Mouse (Mus musculus) Patski (cell line): Measurements from ENCODE around the gene Rsg1. TPM values are rescaled to one million over a fixed set of nuclear protein-coding genes. Genes with fewer than 3 reads are reported as not detected.

Experiments used
- ATAC-seq: fragments of 100-300 bp; one replicate; pipeline ENCODE4 v1.8.0; 2021
- CTCF ChIA-PET: fragments of 350-600 bp; sonication (Branson Sonifier 250); formaldehyde crosslinking; loops from one replicate; lab custom pipeline; 2022; ENCODE audit warnings: inconsistent platforms; lab: Charles Lee
- POLR2A ChIA-PET: fragments of 350-600 bp; sonication (Branson Sonifier 250); formaldehyde crosslinking; loops from one replicate; lab custom pipeline; 2022; ENCODE audit warnings: antibody characterized with exemption, inconsistent platforms; lab: Charles Lee
- DNase-seq: peaks from one replicate; pipeline ENCODE4 v3.0.0-alpha.2; 2011; ENCODE audit warnings: low read depth, low spot score
- H3K27me3 ChIP-seq: fragments of 371-371 bp; one replicate; pipeline ENCODE4 v1.5.1; 2021
- CTCF ChIP-seq: fragments of 100-300 bp; IDR thresholded peaks from one replicate; pipeline ENCODE4 v1.5.1; 2021
- in situ Hi-C: fragments of 300-500 bp; cut with MboI; formaldehyde crosslinking; loops from 3 replicates; pipeline ENCODE4 v1.11.1; 2018; ENCODE audit warnings: low pct_unique_long_range_greater_than_20kb, mixed read lengths
- polyA plus RNA-seq: library from polyadenylated mRNA; unstranded; gene quantifications from one replicate; pipeline ENCODE4 v1.2.3, GENCODE M21; 2021

Rsg1 gene
- polyA plus RNA-seq, 1 experiment from 2014 or later, result 1.9 TPM

DNA sequence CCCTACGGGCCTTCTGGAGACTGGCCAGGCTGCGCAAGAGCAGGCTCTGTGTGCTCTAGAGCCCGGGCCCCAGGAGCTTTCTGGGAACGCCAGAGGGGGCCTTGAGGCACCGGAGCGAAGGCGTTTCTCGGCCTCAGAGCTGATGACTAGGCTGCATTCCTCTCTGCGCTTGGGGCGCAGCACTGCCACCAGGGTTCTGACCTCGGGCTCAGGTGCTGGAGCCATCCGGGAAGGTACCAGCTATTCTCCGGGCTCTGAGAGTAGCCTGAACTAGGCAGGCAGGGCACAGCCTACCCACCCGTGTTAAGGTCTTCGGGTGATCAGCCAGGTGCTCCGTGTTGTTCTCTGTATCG lies 33.2 kb downstream of the Rsg1 start:
- CTCF ChIA-PET, result no interaction called here
- no peak for TF ChIP-seq CTCF
- no peaks in the 10 kb centered on the region for H3K27me3 ChIP-seq
- no peak for ATAC-seq
- no peak for DNase-seq
- POLR2A ChIA-PET, result interaction anchor here (0.7 kb wide), 1 partner anchor 42 kb away, joined by 3 read pairs; no protein-coding TSS in a partner anchor
- in situ Hi-C loops, result no loop called here

DNA sequence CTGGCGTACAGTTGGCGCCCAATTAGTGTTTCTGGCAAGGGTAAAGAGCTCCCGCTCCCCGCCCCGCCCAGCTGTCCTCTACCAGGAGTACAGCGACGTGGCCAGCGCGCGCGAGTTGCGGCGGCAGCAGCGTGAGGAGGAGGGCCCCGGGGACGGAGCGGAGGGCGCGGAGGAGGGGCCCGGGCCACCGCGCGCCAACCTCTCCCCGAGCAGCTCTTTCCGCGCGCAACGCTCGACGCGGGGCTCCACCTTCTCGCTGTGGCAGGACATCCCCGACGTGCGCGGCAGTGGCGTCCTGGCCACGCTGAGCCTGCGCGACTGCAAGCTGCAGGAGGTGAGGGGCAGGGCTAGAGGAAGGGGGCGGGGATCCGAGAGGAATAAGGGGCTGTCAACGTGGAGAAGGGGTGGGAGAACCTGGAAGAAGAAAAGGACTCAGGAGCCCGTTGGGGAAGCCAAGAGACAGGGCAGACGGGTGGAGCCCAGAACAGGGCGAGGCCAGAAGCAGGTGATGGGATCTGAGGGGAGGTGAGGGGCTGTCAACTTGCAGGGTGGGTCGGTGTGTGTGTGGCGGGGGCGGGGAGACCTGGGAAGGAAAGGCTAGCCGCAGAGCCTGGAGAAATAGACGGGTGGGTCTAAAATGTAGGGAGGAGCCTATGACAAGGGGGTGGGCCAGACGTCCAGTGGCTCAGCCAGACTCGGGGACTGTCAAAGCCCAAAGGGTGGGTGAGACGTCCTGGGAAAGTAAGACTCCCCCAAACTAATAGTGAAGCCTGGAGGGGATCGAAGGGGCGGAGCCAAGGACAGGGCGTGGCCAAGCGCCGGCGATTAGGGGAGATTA lies 34.2 kb downstream of the Rsg1 start:
- in situ Hi-C loops, result no loop called here
- no peaks in the 10 kb centered on the region for H3K27me3 ChIP-seq
- no peak for ATAC-seq
- TF ChIP-seq CTCF, result no peak
- no peak for DNase-seq
- CTCF ChIA-PET, result no interaction called here
- POLR2A ChIA-PET, result no interaction called here

DNA sequence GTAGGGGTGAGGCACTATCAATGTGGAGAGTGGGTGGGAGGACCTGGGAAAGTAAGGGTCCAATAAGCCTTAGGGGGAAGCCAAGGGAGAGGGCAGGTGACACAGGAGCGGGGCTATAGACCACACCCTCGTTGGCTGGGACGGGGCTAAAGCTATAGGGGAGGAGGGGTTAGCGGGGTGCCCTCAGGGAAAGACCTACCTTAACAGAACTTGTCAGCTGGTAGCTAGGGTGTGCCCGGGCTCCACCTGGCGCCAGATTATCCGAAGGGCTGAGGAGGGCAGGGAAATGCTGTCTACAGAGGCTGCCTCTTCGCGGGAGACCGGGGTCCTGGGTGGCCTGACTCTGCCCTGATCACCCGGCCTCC lies 34.8 kb downstream of the Rsg1 start:
- ATAC-seq, result no peak
- no peak for TF ChIP-seq CTCF
- in situ Hi-C loops, result no loop called here
- no peaks in the 10 kb centered on the region for H3K27me3 ChIP-seq
- no peak for DNase-seq
- ChIA-PET CTCF (no interaction called here), POLR2A (no interaction called here)

DNA sequence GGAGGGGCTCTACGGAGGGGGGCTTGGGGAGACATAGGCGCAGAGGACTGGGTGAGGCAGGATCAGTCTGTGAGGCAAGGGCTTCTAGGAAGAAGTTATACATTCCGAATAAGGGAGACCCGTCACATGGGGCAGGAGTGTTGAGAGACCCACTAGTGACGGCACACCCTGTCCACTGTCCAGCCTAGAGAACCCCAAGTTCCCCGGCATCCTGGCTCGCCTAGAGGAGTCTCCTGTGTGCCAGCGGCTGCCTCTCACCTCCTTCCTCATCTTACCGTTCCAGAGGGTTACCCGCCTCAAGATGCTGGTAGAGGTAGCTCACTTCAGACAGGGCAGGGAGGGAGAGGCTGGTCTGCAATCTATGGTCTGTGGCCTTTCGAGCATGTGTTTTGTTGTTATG lies 35.6 kb downstream of the Rsg1 start:
- no peak for TF ChIP-seq CTCF
- in situ Hi-C loops, result no loop called here
- ATAC-seq (no peak), DNase-seq (no peak)
- ChIA-PET CTCF (no interaction called here), POLR2A (no interaction called here)
- no peaks in the 10 kb centered on the region for H3K27me3 ChIP-seq

DNA sequence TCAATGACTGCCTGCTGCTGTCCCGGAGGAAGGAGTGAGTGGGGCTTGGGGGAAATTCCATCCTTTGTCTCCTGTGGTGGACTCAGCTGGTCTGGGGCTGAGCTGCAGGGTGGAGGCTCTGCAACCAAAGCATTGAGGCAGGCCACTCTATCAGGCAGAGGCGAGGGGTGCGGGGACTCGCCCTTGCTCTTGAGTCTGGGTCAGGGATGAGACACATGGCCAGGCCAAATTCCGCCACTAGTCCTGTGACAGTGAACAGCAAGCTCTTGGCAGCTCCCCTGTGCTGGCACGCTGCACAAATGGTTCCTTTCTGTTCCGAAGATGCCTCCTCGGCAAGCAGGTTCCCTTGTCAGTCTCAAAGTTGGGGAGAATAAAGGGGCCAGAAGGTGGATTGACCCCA lies 37.3 kb downstream of the Rsg1 start:
- no peaks in the 10 kb centered on the region for H3K27me3 ChIP-seq
- DNase-seq (no peak), ATAC-seq (no peak)
- ChIA-PET POLR2A (no interaction called here), CTCF (no interaction called here)
- in situ Hi-C loops, result no loop called here
- TF ChIP-seq CTCF, result no peak

DNA sequence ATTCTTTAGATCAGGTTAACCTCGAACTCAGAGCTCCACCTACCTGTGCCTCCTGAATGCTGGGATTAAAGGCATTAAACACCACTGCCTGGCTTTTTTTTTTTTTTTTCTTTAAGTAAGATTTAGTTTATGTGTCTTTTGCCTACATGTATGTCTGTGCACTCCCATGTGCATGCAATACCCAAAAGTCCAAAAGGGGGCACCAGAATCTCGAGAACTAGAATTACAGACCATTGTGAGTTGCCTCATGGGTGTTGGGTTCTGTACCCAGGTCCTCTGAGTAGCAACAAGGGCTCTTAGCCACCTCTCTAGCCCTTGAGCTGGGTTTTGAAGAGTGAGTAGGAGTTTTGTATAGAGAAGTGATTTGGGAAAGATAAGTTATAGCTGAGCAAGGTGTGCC lies 38.9 kb downstream of the Rsg1 start:
- TF ChIP-seq CTCF, result no peak
- no peak for DNase-seq
- in situ Hi-C loops, result no loop called here
- ChIA-PET CTCF (interaction anchor here (1.0 kb wide), 1 partner anchor 22 kb away, joined by 3 read pairs; no protein-coding TSS in a partner anchor), POLR2A (no interaction called here)
- ATAC-seq, result no peak
- no peaks in the 10 kb centered on the region for H3K27me3 ChIP-seq

DNA sequence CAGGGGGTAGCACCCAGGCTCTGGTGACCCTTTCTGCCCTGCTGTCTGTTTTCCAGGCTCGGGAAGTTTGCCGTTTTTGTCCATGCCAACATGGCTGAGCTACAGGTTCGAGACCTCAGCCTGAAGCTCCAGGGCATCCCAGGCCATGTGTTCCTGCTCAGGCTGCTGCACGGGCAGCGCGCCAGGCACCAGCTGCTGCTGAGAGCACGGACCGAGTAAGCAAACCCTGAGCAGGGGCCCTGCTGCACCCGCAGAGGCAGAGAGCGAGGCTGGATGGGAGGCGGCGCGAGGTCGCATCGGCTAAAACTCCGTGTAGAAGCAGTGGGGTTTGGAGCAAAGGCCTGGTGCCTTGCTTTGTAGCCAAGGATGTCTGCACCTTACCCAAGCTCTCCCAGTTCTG lies 40.5 kb downstream of the Rsg1 start:
- no peak for TF ChIP-seq CTCF
- H3K27me3 ChIP-seq, result no peaks in the 10 kb centered on the region
- ATAC-seq (no peak), DNase-seq (no peak)
- ChIA-PET CTCF (no interaction called here), POLR2A (no interaction called here)
- in situ Hi-C loops, result no loop called here

DNA sequence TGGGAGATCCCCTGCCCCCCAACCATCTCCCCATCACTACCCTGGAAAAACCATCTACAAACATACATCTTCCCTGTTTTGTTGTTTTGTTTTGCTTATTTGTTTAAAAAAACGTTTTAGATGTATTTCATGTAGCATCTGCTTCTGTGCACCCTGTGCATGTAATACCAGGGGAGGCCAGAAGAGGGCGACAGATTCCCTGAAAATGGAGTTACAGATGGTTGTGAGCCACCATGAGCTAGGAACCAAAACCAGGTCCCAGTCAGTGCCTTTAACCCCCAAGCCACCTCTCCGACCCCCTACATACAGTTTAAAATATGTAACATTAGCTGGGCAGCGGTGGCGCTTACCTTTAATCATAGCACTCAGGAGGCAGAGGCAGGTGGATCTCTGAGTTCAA lies 43.7 kb downstream of the Rsg1 start:
- in situ Hi-C loops, result no loop called here
- DNase-seq, result no peak
- no peak for ATAC-seq
- TF ChIP-seq CTCF, result no peak
- CTCF ChIA-PET, result no interaction called here
- POLR2A ChIA-PET, result no interaction called here
- no peaks in the 10 kb centered on the region for H3K27me3 ChIP-seq

DNA sequence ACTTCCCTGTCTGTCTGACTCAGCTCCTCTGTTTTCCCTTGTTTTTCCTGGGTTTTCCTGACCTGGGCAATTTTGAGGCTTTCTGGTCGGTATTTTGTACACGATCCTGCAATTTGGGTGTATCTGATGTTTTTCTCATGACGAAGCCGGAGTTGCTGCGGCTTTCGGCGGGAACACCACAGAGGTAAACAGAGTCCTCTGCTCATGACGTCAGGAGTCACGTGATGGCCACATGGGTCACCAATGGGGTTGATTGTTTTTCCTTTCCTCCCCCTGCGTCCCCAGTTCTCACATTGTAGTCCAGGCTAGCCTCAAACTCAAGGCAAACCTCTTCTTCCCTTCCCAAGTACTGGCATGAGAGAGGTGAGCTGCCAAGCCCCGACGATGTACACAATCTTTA lies 45.7 kb downstream of the Rsg1 start:
- in situ Hi-C loops, result no loop called here
- ChIA-PET POLR2A (interaction anchor here (0.6 kb wide), 1 partner anchor 464 kb away, joined by 4 read pairs; the partner anchor contains the start of gene Ddi2), CTCF (interaction anchor here (1.0 kb wide), 1 partner anchor 9 kb away, joined by 3 read pairs; no protein-coding TSS in a partner anchor)
- no peak for TF ChIP-seq CTCF
- no peaks in the 10 kb centered on the region for H3K27me3 ChIP-seq
- DNase-seq (no peak), ATAC-seq (no peak)

DNA sequence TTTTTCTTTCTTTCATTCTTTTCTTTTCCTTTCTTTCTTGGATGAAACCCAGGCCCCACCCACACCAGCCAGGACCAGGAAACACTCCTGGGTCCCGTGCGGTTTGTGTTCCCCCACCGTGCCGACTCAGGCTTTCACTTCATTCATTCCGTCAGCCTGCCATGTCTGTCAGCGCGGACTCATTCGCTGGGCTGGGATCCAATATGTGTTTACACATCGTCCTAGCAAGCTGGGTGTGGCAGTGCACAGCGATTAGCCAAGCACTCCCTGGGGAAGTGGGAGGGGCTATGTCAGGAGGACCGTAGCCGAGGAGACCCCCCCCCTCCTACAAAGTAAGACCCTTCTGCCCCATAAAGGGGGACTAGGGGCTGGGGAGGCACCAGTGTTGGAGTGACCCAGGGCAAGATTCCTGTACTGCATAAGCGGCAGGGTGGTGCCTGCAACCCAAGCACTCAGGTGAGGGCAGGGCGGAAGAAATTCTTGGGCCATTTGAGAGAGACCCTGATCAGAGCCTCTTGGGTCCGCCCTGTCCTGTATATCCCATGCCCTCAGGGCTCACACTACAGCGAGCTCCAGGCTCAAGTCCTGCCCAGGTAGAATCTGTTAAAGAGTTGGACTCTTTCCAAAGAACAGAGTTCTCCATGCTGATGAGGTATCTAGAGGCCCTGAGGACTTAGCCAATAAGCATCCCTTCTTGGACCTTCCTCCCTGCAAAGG lies 46.4 kb downstream of the Rsg1 start:
- ChIA-PET POLR2A (interaction anchor here (0.6 kb wide), 1 partner anchor 463 kb away, joined by 4 read pairs; the partner anchor contains the start of gene Ddi2), CTCF (no interaction called here)
- H3K27me3 ChIP-seq, result no peaks in the 10 kb centered on the region
- in situ Hi-C loops, result no loop called here
- no peak for TF ChIP-seq CTCF
- ATAC-seq (no peak), DNase-seq (no peak)

DNA sequence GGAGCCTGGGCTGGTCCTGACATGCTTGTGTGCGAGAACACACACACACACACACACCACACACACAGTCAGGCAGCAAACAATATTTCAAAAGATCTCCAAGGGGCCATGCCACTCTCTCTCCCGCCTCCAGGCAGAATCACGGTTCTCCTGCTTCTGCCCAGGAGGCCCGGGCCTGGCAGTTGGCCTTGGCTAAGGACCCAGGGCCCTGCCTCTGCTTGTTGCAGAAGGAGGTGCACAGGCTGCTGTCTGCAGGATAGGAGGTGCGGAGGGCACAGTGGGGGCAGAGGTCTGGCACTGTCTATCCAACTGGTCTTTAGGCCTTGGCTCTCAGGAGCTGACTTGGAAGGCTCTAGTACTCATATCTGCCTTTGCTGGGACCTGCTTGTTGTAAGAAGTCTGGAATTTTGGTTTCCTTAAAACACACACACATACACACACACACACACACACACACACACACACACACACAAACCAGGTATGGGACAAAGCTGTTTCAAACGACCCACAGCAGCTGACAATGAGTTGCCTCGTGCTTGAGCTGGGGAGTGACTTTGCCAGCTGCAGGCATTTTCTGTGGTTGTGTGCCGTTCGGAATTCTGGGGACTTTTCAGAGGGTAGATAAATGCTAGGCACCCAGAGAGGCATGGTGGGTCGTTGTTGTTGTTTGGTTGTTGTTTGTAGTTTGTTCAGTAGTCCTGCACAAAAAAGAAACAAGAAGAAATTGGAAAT lies 49.3 kb downstream of the Rsg1 start:
- no peaks in the 10 kb centered on the region for H3K27me3 ChIP-seq
- ATAC-seq (no peak), DNase-seq (no peak)
- POLR2A ChIA-PET, result no interaction called here
- TF ChIP-seq CTCF, result no peak
- CTCF ChIA-PET, result no interaction called here
- in situ Hi-C loops, result no loop called here
